Mouse (Mus musculus) forebrain, postnatal 0 days (tissue): Measurements from ENCODE around the gene Mafk. TPM values are rescaled to one million over a fixed set of nuclear protein-coding genes. Genes with fewer than 3 reads are reported as not detected.

Source experiments
- ATAC-seq: fragments of 200-750 bp; cut with Nextera tagmentation; 2 replicates; pipeline ENCODE4 v1.8.0; 2017; ENCODE audit warnings: mild to moderate bottlenecking, moderate library complexity
- DNase-seq: peaks from one replicate; pipeline ENCODE4 v3.0.0-alpha.2; 2015
- H3K27ac ChIP-seq: fragments of 300-500 bp; sonication (generic); 2 replicates; pipeline ENCODE4 v1.5.1; 2014; ENCODE audit warnings: low read depth, mild to moderate bottlenecking, antibody characterized with exemption, low read length, moderate library complexity, mixed read lengths
- H3K27me3 ChIP-seq: fragments of 300-500 bp; sonication (generic); 2 replicates; pipeline ENCODE4 v1.6.1; 2014; ENCODE audit warnings: mild to moderate bottlenecking, low read length, mixed read lengths; ENCODE audit not compliant: insufficient read depth
- H3K36me3 ChIP-seq: fragments of 300-500 bp; sonication (generic); 2 replicates; pipeline ENCODE4 v1.6.1; 2014; ENCODE audit warnings: mild to moderate bottlenecking, moderate library complexity; ENCODE audit not compliant: insufficient read depth
- H3K4me1 ChIP-seq: fragments of 300-500 bp; sonication (generic); 2 replicates; pipeline ENCODE4 v1.6.1; 2014; ENCODE audit warnings: antibody characterized with exemption; ENCODE audit not compliant: insufficient read depth
- H3K4me2 ChIP-seq: fragments of 300-500 bp; sonication (generic); 2 replicates; pipeline ENCODE4 v1.6.1; 2014; ENCODE audit warnings: low read depth, mild to moderate bottlenecking, moderate library complexity
- H3K4me3 ChIP-seq: fragments of 300-500 bp; sonication (generic); 2 replicates; pipeline ENCODE4 v1.5.1; 2014; ENCODE audit warnings: low read depth, low read length, mixed read lengths
- H3K9ac ChIP-seq: fragments of 300-500 bp; sonication (generic); 2 replicates; pipeline ENCODE4 v1.6.1; 2014; ENCODE audit warnings: mild to moderate bottlenecking
- H3K9me3 ChIP-seq: fragments of 300-500 bp; sonication (generic); 2 replicates; pipeline ENCODE4 v1.6.1; 2016; ENCODE audit warnings: low read length
- CTCF ChIP-seq: sonication (generic); IDR thresholded peaks from 2 replicates; pipeline ENCODE4 v1.5.1; 2016; ENCODE audit warnings: antibody characterized with exemption, control low read depth, low read depth
- WGBS: fragments of 180-500 bp; shearing (Covaris S2); extraction: QIAGEN DNeasy Blood & Tissue Kit; methylation state at CpG from one replicate; pipeline ENCODE4 v1.1.7; 2014; 5-methylcytosine and 5-hydroxymethylcytosine counted together
- polyA plus RNA-seq: library from polyadenylated mRNA; unstranded; fragments of >200 nt; fragmentation: Nextera tagmentation; extraction: Ambion mirVana; gene quantifications from 2 replicates; pipeline ENCODE4 v1.2.1, GENCODE M21; 2015
- total RNA-seq: library from RNA; depleted of rRNA; stranded (reverse); fragments of >200 nt; gene quantifications from 2 replicates; pipeline ENCODE4 v1.2.3, GENCODE M21; 2014

Gene Mafk
- total and polyA plus RNA-seq, 2 experiments from 2014 or later, result 9.6 to 23.2 TPM

DNA sequence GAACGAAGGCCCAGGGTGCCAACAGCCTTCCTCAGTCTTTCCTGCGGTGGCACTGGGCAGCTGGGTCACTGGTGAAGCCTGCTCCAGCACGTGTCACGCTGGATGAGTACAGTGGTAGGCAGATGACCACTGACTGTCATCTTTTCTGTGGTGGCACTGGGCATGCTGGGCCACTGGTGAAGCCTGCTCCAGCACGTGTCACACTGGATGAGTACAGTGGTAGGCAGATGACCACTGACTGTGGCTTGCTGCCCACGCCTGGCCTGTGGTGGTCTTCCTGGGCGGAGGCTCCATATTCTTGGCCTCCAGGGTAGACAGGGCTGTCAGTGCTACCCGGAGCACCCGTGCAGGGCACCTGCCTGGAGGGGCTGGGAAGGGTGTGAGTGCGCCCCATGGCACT lies 10.6 kb downstream of the Mafk start:
- WGBS, result 91% methylated on average over 10 of the region's 10 CpGs
- no peak for ATAC-seq
- Histone ChIP-seq H3K4me3 (no peak overlapping the region), H3K4me2 (no peak overlapping the region), H3K27ac (no peak overlapping the region), H3K36me3 (peaks cover 15% of the 10 kb centered on the region), H3K9ac (no peak overlapping the region), H3K4me1 (peaks cover 19% of the 10 kb centered on the region), H3K9me3 (no peaks in the 10 kb centered on the region), H3K27me3 (no peaks in the 10 kb centered on the region)
- no peak for DNase-seq
- TF ChIP-seq CTCF, result no peak

DNA sequence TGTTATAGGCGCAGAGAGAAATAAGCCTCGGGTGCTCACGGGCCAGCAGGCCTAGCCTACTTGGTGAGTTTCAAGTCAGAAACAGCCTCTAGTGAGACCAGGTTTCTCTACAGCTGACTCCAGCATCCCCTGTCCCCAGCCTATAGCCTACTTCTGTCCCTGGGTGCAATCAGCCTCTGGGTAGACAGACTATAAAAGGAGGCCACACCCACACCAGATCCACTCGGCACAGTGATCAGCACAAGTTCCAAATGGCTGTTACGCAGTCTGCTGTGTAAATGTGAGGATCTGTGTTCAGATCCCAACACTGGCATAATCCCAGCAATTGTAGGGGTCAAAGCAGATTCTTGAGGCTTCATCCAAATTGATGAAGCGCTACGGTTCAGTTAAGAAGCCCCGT lies 11.9 kb downstream of the Mafk start:
- Histone ChIP-seq H3K27me3 (no peaks in the 10 kb centered on the region), H3K36me3 (peaks cover 15% of the 10 kb centered on the region), H3K4me1 (peaks cover 6% of the 10 kb centered on the region), H3K4me2 (no peak overlapping the region), H3K27ac (no peak overlapping the region), H3K9me3 (no peaks in the 10 kb centered on the region), H3K9ac (no peak overlapping the region), H3K4me3 (no peak overlapping the region)
- WGBS, result 75% methylated on average over 8 of the region's 8 CpGs
- no peak for TF ChIP-seq CTCF
- no peak for ATAC-seq
- no peak for DNase-seq

DNA sequence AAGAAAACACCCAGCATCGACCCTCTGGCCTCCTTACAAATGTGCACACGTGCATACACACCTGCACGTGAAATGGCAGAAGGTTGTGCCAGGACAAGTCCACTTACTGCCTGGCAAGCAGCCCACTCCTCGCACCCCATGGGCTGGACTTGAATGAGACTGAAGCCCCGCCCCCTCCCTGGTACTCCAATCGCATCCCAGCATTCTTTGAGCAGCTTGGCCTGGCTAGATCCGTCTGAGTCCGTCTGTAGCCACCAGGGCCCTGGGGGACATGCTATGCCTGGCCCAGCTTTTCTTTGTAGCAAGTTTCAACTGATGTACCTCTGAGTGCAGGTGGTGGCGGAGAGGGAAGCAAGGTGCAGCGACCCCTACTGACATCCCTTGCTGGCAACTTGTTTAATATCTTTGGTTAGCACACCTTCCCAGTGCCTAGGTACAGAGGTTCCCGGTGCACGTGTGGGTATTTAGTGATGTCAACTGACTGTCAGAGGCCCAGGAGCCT lies 12.3 kb downstream of the Mafk start:
- Histone ChIP-seq H3K36me3 (peaks cover 15% of the 10 kb centered on the region), H3K4me2 (no peak overlapping the region), H3K4me3 (no peak overlapping the region), H3K9ac (no peak overlapping the region), H3K9me3 (no peaks in the 10 kb centered on the region), H3K27me3 (no peaks in the 10 kb centered on the region), H3K4me1 (peaks cover 1% of the 10 kb centered on the region; the same call in 1 of the 2 replicates), H3K27ac (no peak overlapping the region)
- 5% methylated on average over 12 of the region's 12 CpGs for WGBS
- TF ChIP-seq CTCF, result peak; percentile 52
- DNase-seq (no peak), ATAC-seq (peak; percentile 48)

DNA sequence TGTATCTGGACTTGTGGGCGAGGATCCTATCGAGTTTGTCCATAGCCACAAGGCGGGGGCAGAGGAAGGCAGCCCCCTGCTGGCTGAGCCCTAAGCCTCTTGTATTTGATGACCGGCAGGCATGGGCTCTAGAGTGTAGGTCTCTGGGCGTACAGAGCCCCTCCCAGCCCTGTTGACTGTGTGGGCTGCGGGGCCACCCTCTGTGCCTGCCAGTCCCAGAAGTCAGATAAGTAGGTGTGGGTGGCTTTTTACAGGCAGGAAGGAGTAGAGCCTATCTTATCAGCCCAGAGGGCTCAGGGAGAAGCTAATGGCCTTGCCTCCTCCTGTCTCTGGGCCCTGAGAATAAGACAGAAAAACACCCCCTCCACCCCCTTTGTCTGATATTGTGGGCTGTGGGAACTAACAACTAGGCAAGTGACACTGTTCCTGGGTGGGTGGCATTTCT lies 12.8 kb downstream of the Mafk start:
- H3K4me1 ChIP-seq, result no peaks in the 10 kb centered on the region
- peaks cover 15% of the 10 kb centered on the region for H3K36me3 ChIP-seq
- 8% methylated on average over 6 of the region's 6 CpGs for WGBS
- H3K4me3 ChIP-seq, result no peak overlapping the region
- ATAC-seq (no peak), DNase-seq (no peak)
- no peaks in the 10 kb centered on the region for H3K9me3 ChIP-seq
- no peak overlapping the region for H3K4me2 ChIP-seq
- H3K9ac ChIP-seq, result no peak overlapping the region
- no peak for TF ChIP-seq CTCF
- H3K27me3 ChIP-seq, result no peaks in the 10 kb centered on the region
- no peak overlapping the region for H3K27ac ChIP-seq

DNA sequence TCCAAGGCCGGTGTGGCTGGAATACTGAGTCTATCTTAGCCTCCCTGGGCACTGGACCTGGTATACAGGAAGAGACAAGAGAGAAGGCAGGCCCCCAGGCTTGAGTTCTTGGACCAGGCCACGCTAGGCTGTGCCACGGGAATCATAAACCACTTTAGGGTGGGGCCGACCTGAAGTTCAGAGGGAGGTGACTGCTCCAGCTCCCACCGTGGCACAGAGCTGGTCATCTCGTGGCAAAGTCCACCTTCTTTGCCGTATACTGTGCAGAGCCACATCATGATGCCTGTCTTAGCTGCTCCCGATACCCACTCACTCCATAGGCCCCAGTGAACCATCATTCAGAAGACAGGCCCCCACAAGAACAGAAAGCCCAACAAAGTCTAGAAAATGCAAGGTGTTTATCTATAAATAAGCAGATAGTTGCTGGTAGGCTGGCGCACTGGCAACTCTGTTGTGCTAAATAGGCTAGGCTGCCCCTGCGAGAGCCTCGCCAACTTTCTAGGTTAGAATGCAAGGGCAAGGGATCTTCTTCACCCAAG lies 13.3 kb downstream of the Mafk start:
- DNase-seq, result no peak
- H3K9me3 ChIP-seq, result no peaks in the 10 kb centered on the region
- no peak for ATAC-seq
- 93% methylated on average over 11 of the region's 11 CpGs for WGBS
- no peak for TF ChIP-seq CTCF
- H3K4me3 ChIP-seq, result no peak overlapping the region
- no peaks in the 10 kb centered on the region for H3K27me3 ChIP-seq
- H3K4me1 ChIP-seq, result no peaks in the 10 kb centered on the region
- no peak overlapping the region for H3K4me2 ChIP-seq
- H3K36me3 ChIP-seq, result peaks cover 15% of the 10 kb centered on the region
- no peak overlapping the region for H3K9ac ChIP-seq
- no peak overlapping the region for H3K27ac ChIP-seq

DNA sequence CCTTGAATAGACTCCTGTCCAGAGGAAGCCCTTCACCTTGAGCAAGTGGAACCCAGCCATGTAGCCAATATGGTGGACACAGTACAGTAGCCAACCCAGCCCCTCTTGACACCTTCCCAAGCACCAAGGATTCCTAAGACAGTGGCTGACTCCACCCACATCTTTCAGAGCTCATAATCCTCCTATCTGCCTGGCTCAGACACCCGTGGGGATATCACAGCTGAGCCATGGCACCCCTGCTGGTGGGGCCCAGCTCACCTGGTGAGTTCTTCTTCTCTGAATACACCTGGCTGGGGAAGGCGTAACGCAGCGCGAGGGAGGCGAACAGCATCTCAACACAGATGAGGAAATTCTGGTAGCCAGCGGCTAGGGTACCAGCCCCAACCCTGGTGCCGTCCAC lies 14.6 kb downstream of the Mafk start:
- no peaks in the 10 kb centered on the region for H3K4me1 ChIP-seq
- no peak for DNase-seq
- H3K4me3 ChIP-seq, result no peak overlapping the region
- peaks cover 4% of the 10 kb centered on the region for H3K36me3 ChIP-seq
- no peaks in the 10 kb centered on the region for H3K27me3 ChIP-seq
- whole genome bisulfite sequencing, result 91% methylated on average over 8 of the region's 8 CpGs
- H3K27ac ChIP-seq, result no peak overlapping the region
- H3K4me2 ChIP-seq, result no peak overlapping the region
- ATAC-seq, result no peak
- TF ChIP-seq CTCF, result no peak
- H3K9ac ChIP-seq, result no peak overlapping the region
- no peaks in the 10 kb centered on the region for H3K9me3 ChIP-seq

DNA sequence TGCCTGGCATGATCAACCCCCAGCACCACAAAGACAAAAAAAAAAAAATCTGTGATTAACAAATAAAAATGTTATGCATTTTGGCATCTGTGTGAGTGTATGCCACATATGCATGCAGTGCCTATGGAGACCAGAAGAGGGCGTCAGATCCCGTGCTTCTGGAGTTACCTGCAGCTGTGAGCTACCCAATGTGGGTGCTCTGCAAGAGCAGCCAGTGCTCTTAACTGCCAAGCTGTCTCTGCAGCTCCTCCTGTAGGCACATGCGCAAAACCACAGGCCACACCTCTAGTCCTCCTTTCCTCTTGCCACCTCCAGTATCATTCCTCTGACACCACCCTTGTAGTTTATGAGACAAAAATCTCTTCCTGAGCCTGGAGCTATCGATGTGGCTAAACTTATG lies 18.1 kb downstream of the Mafk start:
- Histone ChIP-seq H3K4me3 (no peak overlapping the region), H3K9ac (no peak overlapping the region), H3K4me1 (no peaks in the 10 kb centered on the region), H3K27ac (no peak overlapping the region), H3K4me2 (no peak overlapping the region), H3K9me3 (no peaks in the 10 kb centered on the region), H3K36me3 (no peaks in the 10 kb centered on the region), H3K27me3 (no peaks in the 10 kb centered on the region)
- ATAC-seq, result no peak
- WGBS, result 66% methylated on average over 4 of the region's 4 CpGs
- DNase-seq, result no peak
- peak; percentile 35 for TF ChIP-seq CTCF
